Mouse (Mus musculus): ENCODE measurements at regions not wholly inside any gene's neighbourhood (a gene's known extent, or its start where the extent isn't known, plus 50 kb on each side); places are given as distances from the start of the nearest gene placed in this dataset.
A peak's percentile ranks its signal among the peaks of the same experiment; 100 is the strongest.

- intact Hi-C loops (cut with DNase I): loop anchor here (5.0 kb wide), 1 partner anchor 162 kb away; no protein-coding TSS in a partner anchor
These were observed 1093.5 kb downstream of the Mrps31 start for GRCm38 (mm10) chr8:23504704-23505103.

DNA sequence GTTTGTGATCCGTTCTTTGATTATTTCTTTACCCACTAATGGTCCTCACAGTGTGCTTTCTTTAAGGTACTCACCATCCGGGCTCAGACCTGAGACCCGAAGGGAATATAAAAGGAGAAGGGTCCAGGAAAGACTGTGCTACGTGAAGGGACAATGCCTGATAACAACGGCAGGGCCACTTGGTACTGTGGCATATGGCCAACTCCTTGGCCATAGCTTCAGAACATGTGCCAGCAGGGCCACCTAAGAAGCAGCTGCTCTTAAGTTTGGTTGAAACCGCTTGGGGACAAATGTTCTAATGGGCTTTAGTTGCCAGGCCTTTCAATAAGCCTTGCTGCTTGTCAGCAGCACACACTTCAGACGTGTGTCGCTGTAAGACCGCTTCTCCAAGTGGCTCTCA, 1094.1 kb downstream of the Mrps31 start:
- no peak for DNase-seq
- intact Hi-C loops (cut with DNase I): loop anchor here (5.0 kb wide), 1 partner anchor 163 kb away; no protein-coding TSS in a partner anchor

More at GRCm38 (mm10) chr8:23504704-23505103, 1093.5 kb downstream of the Mrps31 start:
- peak; percentile 69 to 77 for DNase-seq

DNA sequence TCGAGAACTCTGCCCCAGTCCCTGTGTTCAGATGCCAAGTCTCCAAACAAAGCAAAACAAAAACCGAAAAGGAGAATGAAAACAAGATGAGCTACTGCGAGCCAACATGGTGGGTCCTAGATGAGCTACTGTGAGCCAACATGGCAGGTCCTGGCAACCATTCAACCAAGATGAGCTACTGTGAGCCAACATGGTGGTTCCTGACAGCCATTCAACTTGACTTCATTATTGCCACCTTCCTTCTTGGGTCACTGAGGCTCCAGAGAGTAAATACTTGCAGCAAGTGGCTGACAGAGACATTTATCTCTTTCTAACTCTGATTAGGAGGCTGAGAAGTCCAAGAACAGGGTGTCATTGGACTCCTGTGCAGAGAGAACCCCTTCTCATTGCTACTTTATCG, 1094.8 kb downstream of the Mrps31 start:
- intact Hi-C loops (cut with DNase I): loop anchor here (5.0 kb wide), 1 partner anchor 164 kb away; no protein-coding TSS in a partner anchor

DNA sequence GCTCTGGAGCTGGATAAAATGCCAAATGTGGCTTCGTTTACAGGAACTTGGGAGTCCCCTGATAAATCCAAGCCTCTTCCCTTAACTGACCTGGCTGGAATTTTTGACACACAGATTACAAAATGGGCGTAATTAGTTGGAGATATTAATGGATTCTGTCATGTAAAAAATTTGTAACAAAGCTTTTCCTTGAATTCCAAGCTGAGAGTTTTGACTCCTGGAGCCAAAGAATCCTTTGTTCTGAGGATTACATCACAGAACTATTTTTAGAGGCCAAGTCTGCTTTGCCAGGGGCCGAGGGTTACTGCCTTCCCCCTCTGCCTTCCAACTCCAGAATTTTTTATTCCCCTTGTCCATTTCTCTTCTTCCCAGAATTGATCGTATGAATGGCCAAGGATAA, 1096.5 kb downstream of the Mrps31 start:
- intact Hi-C loops (cut with DNase I): loop anchor here (5.0 kb wide), 1 partner anchor 165 kb away; no protein-coding TSS in a partner anchor
- peak; percentile 50 to 52 for DNase-seq

More for the DNA sequence above, 1094.8 kb downstream of the Mrps31 start:
- no peak for DNase-seq

- intact Hi-C loops (cut with DNase I): no loop called here
- DNase-seq: no peak
These were observed 1098.9 kb downstream of the Mrps31 start for GRCm38 (mm10) chr8:23510076-23510475.

GRCm38 (mm10) chr8:23510561-23510960, 1099.4 kb downstream of the Mrps31 start:
- intact Hi-C loops (cut with DNase I): no loop called here
- DNase-seq: peak in 1 of 2 experiments; percentile 32

GRCm38 (mm10) chr8:23511264-23511663, 1100.1 kb downstream of the Mrps31 start:
- peak in 1 of 2 experiments; percentile 16 for DNase-seq
- intact Hi-C loops (cut with DNase I): no loop called here

DNA sequence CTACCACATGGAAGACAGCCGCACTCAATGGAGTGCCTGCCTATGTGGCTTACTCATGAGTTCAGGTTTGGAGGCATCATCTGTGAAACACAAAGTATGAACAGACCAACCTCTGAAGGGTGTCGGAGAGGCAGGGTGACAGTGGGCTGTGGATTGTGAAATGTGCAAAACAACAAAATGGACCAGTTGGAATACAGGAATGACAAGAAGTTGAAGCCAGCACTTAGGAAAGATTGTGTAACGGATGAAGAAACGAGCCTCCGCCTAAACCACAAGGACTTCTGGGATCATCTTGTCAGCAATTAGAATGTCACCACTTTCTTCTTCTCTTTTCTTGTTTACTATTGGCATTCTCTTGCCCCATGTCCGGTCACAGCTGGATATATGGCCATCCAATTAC, 1100.6 kb downstream of the Mrps31 start:
- intact Hi-C loops (cut with DNase I): no loop called here
- DNase-seq: no peak

DNA sequence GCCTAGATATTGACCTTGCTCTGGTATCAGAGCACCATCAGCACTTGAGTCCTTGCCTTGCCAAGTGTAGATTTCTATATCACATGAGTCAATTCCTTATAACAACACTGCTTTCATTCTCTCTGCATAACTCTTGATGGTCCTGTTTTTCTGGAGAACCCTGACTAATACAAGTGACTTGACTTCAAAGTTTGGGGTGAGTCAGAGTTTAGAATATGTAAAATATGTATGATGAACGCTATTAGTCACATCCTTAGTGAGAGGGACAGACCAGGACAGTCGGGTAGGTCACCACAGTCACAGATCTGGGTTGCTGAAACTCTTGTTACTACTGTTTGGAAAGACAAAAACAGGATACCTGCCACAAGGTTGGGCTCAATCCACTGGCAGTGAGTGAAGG, 1105.3 kb downstream of the Mrps31 start:
- intact Hi-C loops (cut with DNase I): no loop called here

DNA sequence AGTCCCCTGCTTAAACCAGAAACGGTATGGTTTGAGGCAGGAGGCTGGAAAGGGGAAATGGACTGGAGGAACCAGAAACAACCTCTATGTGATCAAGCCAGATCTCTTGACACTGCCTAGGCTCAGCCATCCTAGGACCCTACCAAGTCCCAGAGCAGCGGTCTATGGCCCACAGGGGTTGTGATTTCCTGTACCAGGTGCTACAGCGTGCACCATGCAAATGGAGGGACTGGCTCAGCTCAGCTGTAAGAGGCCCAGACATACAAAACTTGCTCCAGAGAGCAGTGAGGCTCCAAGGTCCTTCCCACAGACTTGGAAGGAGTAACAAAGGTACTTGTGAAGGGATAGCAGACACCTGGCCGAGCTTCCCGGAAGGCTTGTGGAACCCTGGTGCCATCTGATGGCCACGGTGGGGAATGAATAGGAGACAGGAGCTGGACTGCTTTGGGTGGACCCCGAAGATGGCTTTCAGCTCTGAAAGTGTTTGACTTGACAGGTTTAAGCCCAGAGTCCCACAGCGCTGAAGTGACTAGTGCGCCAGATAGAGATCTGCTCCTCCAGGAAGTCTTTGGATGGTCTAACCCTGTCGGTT, 1120.5 kb downstream of the Mrps31 start:
- intact Hi-C loops (cut with DNase I): loop anchor here (2.0 to 5.0 kb wide), 2 partner anchors 187 to 284 kb away; no protein-coding TSS in a partner anchor
- peak in 1 of 2 experiments; percentile 58 for DNase-seq

More for the DNA sequence above, 1105.3 kb downstream of the Mrps31 start:
- DNase-seq: no peak

DNA sequence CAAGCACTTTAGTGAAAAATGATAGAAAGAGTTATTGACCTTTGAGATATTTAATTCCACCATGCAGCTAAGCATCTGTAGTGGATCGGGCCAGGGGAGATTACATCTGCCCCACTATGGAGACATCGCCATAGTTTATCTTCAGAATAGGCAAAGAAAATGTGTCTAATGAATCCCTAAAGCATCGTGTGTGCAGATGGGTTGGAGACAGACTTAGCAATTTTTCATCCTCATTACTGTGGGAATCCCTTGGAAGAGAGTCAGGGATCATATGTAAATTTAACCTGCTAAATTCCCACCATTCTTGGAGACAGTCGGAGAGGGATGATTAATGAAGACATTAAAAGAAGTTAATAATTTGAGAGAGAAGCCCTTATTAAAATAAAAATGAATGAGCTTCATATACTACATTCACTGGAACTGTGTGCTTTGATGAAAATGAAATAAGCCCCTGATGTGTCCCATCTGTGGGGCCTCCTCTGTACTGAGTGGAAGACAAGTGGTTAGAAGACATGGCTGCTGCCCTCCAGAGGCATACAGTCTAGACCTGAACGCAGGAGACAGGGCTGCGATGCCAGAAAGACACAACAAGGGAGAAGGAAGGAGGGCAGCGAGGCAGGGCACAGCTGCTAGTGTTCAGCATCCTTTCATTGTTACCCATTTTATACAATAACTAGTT, 1126.7 kb downstream of the Mrps31 start:
- intact Hi-C loops (cut with DNase I): no loop called here
- DNase-seq: no peak

GRCm38 (mm10) chr8:23553565-23554473, 1142.7 kb downstream of the Mrps31 start:
- no peak for DNase-seq
- intact Hi-C loops (cut with DNase I): no loop called here

GRCm38 (mm10) chr8:23560836-23561235, 1149.7 kb downstream of the Mrps31 start:
- intact Hi-C loops (cut with DNase I): no loop called here
- no peak for DNase-seq

DNA sequence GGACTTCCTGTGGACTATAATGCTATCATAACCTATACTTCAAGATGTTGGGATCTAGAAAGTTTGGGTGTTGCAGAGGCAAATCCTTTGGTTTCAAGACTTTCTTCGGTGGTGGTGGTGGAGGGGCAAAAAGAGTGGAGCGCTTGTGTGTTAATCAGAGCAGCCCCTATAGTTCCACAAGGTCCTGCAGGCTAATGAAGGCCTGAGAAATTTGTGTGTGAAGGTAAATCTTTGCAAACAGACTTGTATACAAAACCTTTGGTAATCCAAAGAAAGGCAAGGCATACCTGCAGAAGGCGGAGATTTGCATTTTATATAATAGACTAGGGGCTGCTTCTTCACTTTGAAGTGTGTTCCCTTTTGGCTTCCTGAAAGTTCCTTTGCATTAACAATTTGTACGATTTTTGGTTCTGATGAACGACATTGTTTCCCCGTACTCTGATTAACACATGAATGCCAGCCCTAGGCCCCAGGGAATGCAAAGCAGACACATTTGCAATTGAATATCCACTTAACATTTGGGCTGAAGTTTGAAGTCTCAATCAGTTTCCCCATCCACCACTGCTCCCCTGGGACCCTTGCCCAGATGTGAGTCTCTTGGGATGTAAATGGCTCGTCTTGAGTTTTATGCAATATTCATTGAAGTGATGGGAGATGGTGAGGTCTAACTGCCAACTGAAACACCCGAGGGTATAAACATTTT, 1150.7 kb downstream of the Mrps31 start:
- no peak for DNase-seq

GRCm38 (mm10) chr8:23562504-23562903, 1151.3 kb downstream of the Mrps31 start:
- DNase-seq: no peak
- intact Hi-C loops (cut with DNase I): no loop called here

More for the DNA sequence above, 1150.7 kb downstream of the Mrps31 start:
- intact Hi-C loops (cut with DNase I): no loop called here

DNA sequence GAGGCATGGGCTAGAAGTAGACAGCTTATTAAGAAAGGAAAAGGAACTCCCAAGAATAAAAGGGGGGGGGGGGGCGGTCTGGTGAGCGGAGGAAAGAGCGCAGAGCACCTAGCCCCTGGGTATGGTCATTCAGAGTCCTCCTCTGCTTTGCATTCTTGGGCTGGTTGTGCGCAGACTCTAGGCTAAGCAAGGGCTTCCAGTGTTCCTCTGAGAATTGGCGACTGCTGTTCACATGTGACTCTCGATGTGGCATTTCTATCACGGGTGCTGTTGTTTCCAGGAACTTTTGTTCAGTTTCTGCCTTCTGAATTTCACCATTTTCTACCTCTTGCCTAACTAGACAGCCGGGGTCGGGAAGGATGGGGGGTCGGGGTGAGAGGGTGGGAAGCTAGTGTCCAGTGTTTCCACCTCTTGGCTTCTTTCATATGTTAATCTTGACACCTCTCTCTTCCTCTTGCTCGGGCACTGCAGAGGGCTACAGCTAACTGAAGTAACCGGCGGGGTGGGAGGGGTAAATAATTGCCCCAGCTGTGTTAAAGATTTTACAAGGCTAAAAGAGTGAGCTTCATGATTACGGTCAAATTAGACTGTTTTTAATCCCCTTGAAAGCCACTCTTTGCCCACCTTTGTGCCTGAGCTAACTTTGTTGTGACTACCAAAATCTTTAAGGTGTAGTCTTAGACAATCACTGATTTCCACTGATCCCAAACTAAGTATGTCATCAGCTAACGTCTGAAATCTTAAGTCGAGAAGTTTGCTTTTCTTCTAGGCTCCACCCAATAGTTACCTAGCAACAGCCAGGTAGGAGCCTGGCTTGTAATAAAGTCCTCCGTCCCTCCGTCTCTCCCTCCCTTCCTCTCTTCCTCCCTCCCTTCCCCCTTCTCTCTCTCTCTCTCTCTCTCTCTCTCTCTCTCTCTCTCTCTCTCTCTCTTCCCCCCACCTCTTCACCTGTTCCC, 1152.2 kb downstream of the Mrps31 start:
- intact Hi-C loops (cut with DNase I): no loop called here
- DNase-seq: no peak

DNA sequence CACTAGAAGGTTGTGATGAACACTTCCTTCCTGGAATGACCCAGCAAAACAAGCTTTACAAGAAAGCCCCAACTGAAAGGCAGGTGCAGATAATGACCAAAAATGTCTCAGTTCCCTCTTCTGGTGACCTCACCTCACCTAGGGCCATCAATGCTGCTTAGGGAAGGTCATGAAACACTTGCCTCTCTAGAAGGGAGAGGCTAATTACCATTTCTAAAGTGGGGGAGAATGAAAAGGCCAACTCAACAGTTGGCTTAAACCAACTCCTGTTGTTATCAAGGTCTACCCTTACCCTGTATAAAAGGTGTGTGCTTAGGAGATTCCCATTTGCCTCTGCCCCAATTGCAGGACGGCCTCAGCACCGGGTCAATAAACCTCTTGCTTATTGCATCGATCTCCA, 1156.7 kb downstream of the Mrps31 start:
- DNase-seq: no peak
- intact Hi-C loops (cut with DNase I): no loop called here

- intact Hi-C loops (cut with DNase I): no loop called here
These were observed 1154.3 kb downstream of the Adam3 start for GRCm38 (mm10) chr8:23571338-23571737.

DNA sequence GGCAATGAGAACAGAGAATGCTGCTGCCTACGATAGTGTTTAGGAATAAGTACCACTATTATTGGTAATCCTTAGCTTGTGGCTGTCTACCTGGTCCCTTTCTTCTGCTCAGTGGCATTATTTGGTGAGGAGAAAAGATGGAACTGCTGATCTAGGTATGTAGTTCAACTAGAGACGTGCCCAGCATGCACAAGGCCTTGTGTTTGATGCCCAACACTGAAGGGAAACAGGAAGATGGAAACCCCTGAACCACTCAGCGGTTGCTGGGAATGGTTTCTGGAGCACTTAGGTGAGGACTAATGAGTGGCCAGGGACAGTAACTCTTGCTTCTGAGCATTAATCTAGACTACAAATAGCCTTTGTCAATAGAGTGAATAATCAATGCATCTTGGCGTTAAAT, 1145.5 kb downstream of the Adam3 start:
- intact Hi-C loops (cut with DNase I): no loop called here
- DNase-seq: no peak

More at GRCm38 (mm10) chr8:23571338-23571737, 1154.3 kb downstream of the Adam3 start:
- DNase-seq: no peak

All from heart, postnatal 10 days (tissue).